Mouse (Mus musculus) retina, adult 2 months (tissue): ENCODE measurements at regions not wholly inside any gene's neighbourhood (a gene's known extent, or its start where the extent isn't known, plus 50 kb on each side); places are given as distances from the start of the nearest gene placed in this dataset.
"Not testable (repeated sequence)": the region's sequence is repeated elsewhere in the genome, so short reads cannot be mapped to it uniquely, and the experiment has no call there.

ENCODE experiments used
- DNase-seq: peaks from one replicate; pipeline ENCODE4 v3.0.0-alpha.2; 2012; ENCODE audit warnings: low read depth, low spot score

DNA sequence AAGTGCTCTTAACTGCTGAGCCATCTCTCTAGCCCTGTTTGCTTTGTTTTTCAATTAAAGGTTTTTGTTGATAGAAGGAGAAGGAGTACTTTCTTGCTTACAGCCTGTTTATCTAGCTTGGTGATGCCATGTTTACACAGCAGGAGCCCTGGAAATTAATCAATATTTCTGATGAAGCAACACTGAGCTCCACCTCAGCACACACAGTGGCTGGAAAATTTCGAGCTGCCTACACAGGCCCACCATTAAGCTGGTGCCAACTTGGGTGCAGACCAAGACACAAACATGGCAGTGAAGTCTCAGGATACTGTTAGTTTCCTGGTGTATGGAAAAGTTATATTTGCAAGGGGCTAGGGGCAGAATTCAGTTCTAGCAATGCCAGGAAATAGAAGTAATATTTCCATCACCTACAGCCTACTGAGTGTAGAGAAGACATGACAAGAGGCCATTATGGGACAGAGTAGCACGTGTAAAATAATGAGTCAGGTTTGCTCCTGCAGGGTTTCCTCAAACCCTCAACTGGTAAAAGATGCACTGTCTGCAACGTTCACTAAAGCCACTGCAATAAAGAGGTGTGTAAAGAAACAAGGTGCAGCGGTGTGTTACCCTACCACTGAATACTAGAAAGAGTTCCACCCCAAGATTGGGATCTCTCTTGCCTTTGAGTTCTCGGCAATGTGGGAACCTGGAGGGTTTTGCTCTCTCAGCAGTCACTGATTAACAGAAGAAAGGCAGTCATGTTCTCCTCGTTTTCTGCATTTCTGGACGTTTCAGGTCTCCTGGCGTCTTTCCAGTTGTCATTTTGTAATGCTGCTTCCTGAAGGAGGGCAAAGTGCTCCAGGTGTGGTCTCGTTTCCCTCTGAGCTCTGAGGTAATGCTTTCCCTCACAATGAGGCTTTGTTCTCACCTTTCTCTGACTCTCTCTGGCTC, 108.8 kb upstream of the Fhl2 start:
- DNase-seq: no peak

DNA sequence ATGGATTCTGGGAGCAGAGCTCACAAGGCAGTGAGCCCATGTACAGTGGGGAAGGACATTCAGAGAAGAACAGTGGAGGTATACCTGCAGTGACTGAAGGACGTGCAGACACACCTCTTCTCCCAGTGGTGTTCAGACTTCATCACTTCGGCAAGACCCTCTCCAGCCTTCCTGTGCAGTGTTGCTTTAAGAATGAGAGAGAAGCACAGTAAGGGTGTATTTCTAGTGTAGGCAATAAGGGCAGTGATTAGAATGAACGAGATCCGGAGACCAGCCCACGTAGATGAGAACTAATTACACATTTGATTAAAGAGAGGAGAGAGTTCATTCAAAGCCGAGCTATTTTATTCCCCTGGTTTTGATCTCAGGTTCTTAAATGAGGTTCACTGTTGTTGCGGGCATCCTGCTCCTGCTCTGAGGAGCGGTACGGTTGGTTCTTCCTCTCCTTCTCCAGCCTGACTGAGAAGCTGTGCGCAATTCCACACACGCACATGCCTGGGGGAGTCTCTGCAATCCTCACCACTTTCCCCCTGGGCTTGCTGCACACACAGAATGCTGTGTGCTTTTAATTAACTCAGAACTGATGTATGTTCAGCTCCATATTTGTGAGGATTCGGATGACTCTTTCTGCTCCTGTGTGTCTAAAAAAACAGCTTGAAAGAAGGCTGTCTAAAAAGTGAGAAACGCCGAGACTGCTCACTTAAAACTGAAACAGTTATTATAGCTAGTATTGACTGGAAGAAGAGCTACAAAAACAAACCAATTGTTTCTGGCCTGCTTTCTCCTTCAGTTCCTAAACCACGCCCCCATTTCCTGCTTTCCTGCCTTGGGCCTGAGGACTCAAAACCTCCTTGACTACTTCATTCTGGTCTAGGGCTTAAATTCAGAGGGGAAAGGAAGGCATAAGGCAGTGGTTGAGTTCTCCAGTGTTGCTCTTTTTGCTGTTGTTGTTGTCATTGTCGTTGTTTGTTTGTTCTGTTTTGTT, 114.2 kb upstream of the Fhl2 start:
- no peak for DNase-seq

DNA sequence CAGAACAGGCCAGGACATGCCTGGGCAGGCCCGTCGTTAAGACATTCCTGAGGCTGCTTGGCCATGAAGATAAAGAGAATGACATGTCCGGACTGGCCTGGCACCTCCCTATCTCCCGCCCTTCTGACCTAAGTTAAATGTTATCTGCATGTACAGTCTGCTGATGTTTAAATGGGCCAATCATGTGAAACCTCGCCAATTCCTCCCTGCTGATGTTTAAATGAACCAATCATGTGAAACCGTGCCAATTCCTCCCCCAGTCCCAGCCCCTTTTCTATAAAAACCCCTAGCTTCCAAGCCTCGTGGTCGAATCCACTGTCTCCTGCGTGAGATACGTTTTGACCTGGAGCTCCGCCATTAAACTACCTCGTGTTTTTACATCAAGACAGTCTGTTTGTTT, 119.5 kb upstream of the Fhl2 start:
- not testable (repeated sequence) for DNase-seq

DNA sequence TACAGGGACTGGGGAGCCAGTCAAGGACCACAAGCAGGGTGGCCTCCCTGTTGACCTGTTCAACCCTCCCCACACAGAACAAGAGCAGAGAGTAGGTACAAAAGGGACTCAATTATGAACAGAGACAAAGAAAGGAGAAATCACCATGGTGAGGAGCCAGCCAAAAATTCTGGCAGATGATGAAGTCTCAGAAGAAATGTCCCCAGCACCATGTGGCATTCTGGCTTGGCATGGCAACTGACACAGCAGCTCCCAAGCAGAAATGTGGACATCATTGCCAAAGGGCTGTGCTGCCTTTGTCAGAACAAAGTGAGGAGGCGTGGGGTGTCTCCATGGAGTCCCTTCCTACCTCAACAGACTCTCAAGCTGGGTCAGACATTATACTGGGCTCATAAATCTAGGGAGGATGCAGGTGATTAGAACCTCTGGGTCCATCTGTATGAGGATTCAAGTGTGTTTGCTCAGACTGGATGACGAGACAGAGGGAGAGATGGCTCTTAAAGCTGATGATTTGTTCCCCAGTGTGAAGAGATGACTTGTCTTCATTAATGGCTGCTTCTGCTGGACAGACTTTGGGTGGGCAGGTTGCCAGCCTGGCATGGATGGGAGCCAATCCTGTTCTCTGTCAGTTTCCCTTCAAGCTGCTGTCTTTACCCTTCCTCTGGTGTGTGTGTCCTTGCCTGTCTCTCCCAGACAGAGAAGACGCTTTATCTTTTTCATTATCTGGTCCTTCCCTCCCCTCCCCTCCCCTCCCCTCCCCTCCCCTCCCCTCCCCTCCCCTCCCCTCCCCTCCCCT, 120.5 kb upstream of the Fhl2 start:
- DNase-seq: no peak

DNA sequence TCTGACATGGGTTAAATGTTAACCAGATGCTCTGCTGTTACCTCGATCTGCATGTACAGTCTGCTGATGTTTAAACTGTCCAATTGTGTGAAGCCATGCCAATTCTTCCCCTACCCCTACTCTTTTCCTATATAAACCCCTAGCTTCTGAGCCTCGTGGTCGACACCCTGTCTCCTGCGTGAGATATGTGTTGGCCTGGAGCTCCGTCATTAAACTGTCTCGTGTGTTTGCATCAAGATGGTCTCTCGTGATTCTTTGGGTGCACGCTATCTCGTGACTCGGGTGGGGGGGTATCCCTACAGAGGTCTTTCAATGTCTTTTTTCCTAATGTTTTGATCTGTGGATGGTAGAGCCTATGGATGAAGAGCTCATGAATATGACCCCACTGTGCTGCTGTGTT, 110.9 kb upstream of the Nck2 start:
- not testable (repeated sequence) for DNase-seq

DNA sequence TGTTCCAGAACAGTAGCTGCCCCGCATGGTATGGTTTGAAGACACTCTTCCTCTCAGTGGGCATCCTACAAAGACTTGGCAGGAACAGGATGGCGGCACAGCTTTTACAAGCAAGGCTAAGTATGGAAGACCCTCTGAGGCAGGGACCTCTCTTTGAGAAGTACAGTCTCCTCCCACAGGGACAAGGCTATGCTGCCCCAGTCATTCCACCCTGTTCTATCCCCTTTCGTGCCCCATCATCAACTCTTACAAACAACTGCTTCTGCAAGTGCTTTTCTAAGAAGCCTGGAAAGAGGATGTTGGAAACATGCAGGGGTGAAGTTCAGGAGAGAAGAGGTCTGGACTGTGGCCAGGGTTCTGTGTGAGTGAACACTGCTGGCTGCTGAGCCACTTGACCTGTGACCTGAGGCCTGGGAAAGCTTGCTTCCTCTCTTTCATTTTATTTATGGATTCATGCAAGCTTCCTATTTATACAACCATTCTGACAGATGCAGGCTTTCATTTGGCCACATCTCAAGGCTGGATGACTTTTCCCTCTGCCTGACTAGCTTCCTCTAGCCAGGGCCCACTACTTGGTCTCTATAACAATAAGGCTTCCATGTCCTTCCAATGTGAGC, 107.1 kb upstream of the Nck2 start:
- DNase-seq: no peak

DNA sequence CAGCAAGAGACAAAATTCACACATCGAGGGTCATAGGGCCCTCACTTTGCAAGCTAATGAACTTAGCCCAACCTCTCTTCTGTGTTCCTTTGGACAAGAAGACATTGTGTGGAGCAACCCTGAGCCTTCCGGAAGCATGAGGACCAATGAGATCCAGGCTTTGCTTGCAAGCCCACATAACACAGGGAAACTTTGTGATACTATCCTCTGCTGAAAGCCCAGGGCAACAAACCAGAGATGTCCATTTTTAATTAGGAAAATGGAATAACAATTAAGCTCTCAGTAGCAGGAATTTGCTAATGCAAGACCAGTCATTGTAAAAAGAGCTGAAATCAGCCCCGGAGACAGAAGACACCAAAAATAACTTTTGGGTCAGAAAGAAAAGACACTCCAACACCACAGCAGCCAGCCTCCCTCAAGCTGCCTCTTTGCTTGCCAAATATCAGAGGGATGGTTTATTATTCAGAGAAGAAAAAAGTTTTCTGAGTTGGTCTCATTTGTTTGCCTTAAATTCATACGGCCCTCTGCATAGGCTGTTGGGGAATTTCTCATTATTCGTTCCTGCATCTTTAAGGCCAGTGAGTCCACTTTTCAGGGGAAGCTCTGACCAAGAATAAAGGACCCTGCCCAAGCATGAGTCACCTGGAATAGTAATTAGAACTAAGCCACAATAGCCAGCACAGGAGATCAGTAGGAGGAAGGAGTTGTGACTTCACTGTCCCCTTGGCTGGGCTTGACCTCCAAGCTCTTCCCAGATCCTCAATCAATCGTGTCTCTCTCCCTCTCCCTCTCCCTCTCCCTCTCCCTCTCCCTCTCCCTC, 106.1 kb upstream of the Nck2 start:
- DNase-seq: no peak

DNA sequence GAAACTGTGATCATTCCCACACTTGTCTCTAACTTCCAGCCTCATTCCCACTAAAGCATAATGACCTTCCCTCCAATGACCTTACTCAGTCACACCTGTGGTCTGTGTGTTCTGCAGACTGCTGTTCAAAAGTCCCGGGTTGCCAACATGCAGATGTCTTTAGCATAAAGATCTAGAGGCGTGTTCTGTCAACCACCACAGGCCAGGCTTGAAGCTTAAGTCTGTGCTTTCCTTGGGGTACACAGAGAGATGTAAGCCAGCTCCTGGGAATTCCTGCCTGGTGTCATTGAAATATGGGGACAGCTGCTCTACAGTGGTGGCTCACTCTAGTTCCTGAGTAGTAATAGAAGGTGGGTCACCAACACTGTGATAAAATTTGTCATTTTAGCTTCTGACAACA, 101.5 kb upstream of the Nck2 start:
- no peak for DNase-seq

DNA sequence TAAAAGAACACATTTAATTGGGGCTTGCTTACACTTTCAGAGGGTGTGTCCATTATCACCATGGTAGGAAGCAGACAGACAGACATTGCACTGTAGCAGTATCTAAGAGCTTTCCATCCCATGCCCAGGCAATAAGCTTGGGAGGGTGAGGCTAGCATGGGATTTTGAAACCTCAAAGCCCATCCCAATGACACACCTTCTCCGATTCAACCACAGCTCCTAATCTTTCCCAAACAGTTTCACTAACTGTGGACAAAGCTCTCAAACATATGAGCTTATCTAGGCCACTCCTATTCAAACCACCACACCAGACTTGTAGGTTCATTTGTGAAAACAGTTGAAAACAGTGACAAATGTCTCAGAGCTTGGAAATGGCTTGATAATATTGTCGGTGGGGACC, 101.0 kb upstream of the Nck2 start:
- DNase-seq: no peak

DNA sequence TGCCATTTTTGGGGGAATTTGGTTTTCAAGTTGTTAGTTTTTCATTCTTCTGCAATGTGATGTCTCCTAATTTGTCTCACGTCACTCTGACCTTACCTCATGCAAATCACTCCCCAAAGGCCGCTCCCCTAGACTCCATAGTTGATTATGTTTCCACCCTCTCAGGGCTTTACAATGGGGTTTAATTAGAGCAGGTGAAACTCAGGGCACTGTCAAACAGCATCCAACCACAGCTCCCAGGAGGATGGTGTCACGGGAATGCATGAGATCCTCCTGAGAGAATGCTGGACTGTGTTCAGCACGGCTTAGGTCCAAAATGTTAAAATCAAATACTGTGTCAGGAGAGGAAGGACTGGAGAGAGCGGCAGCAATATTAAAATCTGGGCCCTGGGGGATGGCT, 100.4 kb upstream of the Nck2 start:
- no peak for DNase-seq

DNA sequence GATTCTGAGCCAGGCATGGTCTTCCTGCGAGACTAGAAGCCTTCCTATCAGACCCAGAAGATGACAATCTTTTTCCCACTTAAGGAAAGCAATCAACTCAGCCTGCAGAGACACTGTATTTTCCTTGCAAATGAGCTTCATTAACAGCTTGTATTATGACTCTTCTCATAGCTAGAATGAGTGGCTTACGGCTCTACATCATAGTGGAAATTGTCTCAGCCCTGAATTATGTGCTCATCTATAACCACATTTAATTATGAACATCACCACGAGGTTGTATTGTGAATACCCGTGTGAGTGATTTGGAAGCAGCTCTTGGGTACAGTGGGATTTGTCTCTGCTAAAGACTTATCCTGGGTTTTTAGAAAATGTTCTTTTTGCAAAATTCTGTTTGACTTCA, 97.2 kb upstream of the Nck2 start:
- no peak for DNase-seq

DNA sequence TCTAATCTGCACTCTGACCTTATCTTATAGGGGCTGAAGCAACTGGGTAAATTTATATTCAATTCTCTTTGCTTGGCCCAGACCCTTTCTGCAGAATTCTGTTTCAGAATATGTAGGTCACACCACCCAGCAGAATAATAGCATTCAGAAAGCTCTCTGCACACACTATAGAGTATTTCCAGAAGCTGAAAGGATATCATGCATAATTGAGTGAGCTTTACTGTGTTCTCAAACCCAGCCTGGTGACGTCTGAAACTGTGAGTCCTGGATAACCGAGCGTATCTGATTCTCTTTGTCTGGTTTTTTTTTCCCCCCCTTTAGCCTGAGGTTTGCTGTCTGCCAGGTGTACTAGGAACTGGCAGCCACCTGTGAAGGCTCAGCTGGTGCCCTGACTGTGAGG, 94.4 kb upstream of the Nck2 start:
- DNase-seq: no peak

DNA sequence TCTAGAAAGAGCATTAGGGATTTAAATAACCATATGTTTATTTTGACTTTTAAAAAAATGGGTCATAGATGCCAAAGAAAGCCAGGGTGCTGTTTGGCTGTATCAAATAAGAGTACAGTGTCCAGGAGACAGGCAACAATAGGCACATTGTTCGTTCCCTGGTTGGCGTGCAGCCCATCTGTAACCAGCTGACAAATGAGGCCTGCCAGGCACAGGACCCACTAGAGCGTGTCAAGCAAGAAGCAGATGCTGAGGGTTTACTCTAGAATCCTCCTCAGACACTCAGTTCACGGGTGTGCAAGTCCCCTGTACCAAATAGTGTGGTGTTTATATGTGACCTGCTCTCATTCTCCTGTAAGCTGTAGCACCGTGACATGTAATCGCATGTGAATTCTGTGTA, 86.2 kb upstream of the Nck2 start:
- DNase-seq: peak; percentile 15

DNA sequence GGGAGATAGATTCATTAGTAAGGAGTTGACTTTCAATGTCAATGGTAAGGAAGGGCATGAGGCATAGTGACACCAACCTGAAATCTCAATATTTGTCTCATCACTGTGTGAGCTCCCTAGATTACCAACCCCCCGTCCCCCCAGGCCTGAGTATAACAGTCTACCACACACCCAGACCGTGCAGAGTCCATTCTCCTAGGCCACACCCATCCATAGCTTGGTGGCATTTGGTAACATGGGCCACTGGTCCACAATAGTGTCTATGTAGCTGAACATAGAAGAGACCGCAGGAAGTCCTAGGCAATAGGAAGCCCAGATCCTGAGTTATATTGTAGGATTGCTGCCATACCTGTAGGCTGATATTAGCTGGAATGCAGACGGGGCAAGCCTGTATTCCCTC, 84.7 kb upstream of the Nck2 start:
- no peak for DNase-seq

DNA sequence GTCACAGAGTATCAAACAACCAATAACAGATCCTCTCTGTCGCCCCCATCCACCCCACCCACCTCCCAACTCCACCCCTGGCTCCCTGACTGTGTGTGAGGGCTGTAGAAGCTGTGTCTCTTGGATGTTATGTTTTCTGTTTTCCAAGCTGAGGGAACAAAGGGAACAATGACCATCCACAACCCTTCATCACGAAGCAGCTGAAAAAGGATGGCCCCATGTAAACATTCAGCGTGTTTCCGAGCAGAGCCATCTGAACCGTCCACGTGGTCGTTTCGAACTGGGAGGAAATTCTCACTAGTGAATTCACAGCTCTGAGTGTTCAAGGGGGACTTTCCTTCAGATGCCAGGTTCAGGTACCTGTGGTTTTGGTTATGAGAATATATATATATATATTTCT, 84.1 kb upstream of the Nck2 start:
- no peak for DNase-seq

DNA sequence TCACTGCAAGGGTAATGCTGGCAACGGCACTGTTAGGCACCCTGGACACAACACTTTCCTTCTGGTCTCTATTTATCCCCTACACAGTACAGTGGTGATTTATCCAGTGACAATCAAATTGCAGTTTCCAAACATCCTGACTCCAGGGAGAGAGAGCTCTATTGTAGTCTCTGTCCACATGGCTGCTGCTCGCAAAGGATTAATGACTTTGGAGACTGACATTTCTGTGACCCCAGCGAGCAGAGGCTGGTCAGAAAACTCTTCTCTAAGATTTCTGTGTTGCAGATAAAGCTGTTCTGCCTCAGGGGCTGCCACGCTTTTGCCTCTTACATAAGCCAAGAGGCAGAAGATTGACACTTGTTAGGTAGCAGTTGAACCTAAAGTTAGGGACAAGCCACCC, 83.6 kb upstream of the Nck2 start:
- no peak for DNase-seq

DNA sequence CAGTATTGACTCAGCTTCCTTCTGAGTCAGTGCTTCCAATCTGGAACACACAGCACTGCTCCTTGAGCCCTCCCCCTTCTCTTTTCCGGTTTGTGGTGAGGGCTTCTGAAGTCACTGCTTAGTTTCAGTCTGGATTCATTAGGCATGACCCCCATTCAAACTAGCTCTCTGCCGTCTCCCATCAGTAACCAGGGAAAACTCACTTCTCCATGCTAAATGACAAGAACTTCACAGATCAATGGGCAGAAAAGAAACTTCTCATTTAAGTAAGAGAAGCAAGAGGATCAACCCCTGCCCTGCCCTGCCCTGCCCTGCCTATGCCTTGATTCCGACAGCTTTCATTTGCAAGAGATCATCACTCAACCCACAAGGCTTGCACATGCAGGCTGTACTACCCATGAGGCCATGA, 82.9 kb upstream of the Nck2 start:
- DNase-seq: no peak

DNA sequence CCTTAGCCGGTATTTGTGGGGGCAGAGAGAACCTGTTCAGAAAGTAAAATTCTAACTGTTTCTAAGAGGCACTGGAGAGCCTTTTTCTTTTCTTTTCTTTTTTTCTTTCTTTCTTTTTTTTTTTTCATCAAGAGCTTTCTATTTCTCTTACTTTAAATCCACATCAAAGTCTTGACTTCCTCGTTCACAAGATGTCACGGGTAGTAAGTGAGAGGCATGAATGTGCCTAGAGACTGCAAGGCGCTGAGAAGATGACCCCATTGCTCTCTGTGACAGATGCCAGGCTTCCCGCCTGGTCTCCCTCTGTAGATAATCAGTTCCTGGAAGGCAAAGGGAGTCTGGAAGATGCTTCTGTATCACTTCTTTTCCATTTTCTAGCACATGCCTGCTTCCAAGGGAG, 82.2 kb upstream of the Nck2 start:
- DNase-seq: no peak

DNA sequence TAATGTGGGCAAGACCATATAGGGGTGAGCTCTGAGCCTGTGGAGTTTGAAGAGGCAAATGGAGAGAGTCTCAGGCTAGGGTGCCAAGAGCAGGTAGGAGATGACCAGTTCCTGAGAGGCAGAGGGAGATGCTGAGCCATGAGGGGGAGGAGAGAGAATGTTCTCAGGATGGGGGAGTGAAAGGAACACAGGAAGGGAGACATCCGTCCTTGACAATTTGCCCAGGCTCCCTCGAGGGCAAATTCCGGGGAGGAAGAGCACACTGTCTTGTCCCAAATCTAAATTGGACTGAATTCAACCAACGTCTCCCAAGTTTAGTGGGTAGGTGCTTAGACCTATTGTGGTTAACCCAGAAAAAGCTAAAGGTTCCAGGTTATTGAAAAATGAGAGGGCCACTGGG, 81.2 kb upstream of the Nck2 start:
- no peak for DNase-seq

DNA sequence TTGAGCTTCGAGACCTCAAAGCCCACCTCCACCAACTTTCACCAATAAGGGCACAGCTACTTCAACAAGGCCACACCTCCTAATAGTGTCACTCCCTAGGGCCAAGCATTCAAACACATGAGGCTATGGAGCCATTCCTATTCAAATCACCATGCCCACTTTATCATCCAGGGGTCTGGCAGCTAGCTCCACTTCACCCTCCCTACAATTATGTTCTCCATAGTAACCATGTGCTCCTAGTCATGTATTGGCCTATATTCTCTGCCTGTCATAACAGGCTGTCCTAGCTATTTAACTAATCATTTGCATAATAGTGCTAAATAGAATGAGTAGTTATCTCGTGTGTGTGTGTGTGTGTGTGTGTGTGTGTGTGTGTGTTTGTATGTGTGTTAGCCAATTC, 77.9 kb upstream of the Nck2 start:
- no peak for DNase-seq
